Mouse (Mus musculus) CH12.LX (cell line): ENCODE data around the gene Nkap. TPM values are rescaled to one million over a fixed set of nuclear protein-coding genes. Genes with fewer than 3 reads are reported as not detected.
"Not testable (repeated sequence)": the region's sequence is repeated elsewhere in the genome, so short reads cannot be mapped to it uniquely, and the experiment has no call there.

ENCODE experiments used
- DNase-seq: peaks from one replicate; pipeline ENCODE4 v3.0.0-alpha.2; 2013; ENCODE audit errors: extremely low read depth
- H3K27ac ChIP-seq: 2 replicates; pipeline ENCODE4 v1.5.1; 2012; ENCODE audit warnings: low read depth, mild to moderate bottlenecking, control low read depth, moderate library complexity; ENCODE audit not compliant: insufficient read depth
- H3K27me3 ChIP-seq: replicated peaks from 2 replicates; pipeline ENCODE3; 2012; ENCODE audit warnings: inconsistent platforms
- H3K36me3 ChIP-seq, 2 experiments: replicated peaks in 1 of 2; 2 replicates each; pipeline versions ENCODE3 to v1.6.1; 2012; ENCODE audit warnings: inconsistent platforms in 1 of 2, low read length in 1 of 2, mild to moderate bottlenecking in 1 of 2, mixed read lengths in 1 of 2, moderate library complexity in 1 of 2; ENCODE audit not compliant: control insufficient read depth in 1 of 2, insufficient read depth in 1 of 2
- H3K4me1 ChIP-seq, 2 experiments: 2 replicates each; pipeline ENCODE4 v1.6.1; 2012; ENCODE audit warnings: inconsistent platforms in 1 of 2, moderate library complexity in 1 of 2; ENCODE audit not compliant: insufficient read depth in 2 of 2, control insufficient read depth in 1 of 2
- H3K4me2 ChIP-seq: 2 replicates; pipeline ENCODE4 v1.6.1; 2012; ENCODE audit warnings: low read depth, mild to moderate bottlenecking, control low read depth; ENCODE audit not compliant: poor library complexity, insufficient read depth, severe bottlenecking
- H3K4me3 ChIP-seq, 3 experiments: fragments of 150-350 bp in 1 of 3; sonication (generic) in 1 of 3; replicated peaks in 1 of 3; 2 replicates each; pipeline versions ENCODE3 to v1.5.1; 2011 to 2012; ENCODE audit warnings: low read depth in 2 of 3, low read length in 2 of 3, mild to moderate bottlenecking in 2 of 3, moderate library complexity in 2 of 3, control low read depth in 1 of 3, improper control_type of control experiment in 1 of 3, inconsistent platforms in 1 of 3, mixed read lengths in 1 of 3; ENCODE audit not compliant: poor library complexity in 1 of 3
- H3K79me2 ChIP-seq: replicated peaks from 2 replicates; pipeline ENCODE4 v1.6.1; 2012; ENCODE audit warnings: mild to moderate bottlenecking, moderate library complexity; ENCODE audit not compliant: control insufficient read depth, poor library complexity, insufficient read depth, severe bottlenecking; ENCODE audit errors: extremely low read depth
- H3K9ac ChIP-seq: 2 replicates; pipeline ENCODE4 v1.6.1; 2012; ENCODE audit warnings: low read depth, mild to moderate bottlenecking, control low read depth, moderate library complexity; ENCODE audit not compliant: insufficient read depth
- H3K9me3 ChIP-seq: replicated peaks from 2 replicates; pipeline ENCODE3; 2012; ENCODE audit warnings: low read length, inconsistent platforms, mixed read lengths
- BHLHE40 ChIP-seq: IDR thresholded peaks from 2 replicates; pipeline ENCODE4 v1.6.1; 2011; ENCODE audit warnings: mild to moderate bottlenecking, low read depth, low read length, improper control_type of control experiment
- CHD2 ChIP-seq: IDR thresholded peaks from 2 replicates; pipeline ENCODE4 v1.6.1; 2011; ENCODE audit warnings: low read length, improper control_type of control experiment
- CTCF ChIP-seq, 2 experiments: IDR thresholded peaks in 1 of 2; conservative IDR thresholded peaks in 1 of 2; 2 replicates each; pipeline ENCODE4 v1.5.1; 2011 to 2012; ENCODE audit warnings: low read depth in 2 of 2, low read length in 2 of 2, improper control_type of control experiment in 1 of 2, inconsistent platforms in 1 of 2, mild to moderate bottlenecking in 1 of 2, moderate library complexity in 1 of 2
- E2F4 ChIP-seq: IDR thresholded peaks from 2 replicates; pipeline ENCODE4 v1.6.1; 2011; ENCODE audit warnings: low read depth, low read length, improper control_type of control experiment; ENCODE audit not compliant: insufficient replicate concordance
- ELF1 ChIP-seq: IDR thresholded peaks from 2 replicates; pipeline ENCODE4 v1.6.1; 2014; ENCODE audit warnings: low read depth, mild to moderate bottlenecking, inconsistent platforms, low read length, improper control_type of control experiment
- EP300 ChIP-seq: IDR thresholded peaks from 2 replicates; pipeline ENCODE4 v1.6.1; 2011; ENCODE audit warnings: low read length, improper control_type of control experiment
- ETS1 ChIP-seq: conservative IDR thresholded peaks from 2 replicates; pipeline ENCODE4 v1.6.1; 2012; ENCODE audit warnings: low read depth, mild to moderate bottlenecking, inconsistent platforms, low read length, improper control_type of control experiment, moderate library complexity
- MAFK ChIP-seq: IDR thresholded peaks from 2 replicates; pipeline ENCODE4 v1.6.1; 2011; ENCODE audit warnings: low read length, improper control_type of control experiment; ENCODE audit not compliant: insufficient replicate concordance
- MYC ChIP-seq: IDR thresholded peaks from 2 replicates; pipeline ENCODE4 v1.6.1; 2011; ENCODE audit warnings: low read depth, mild to moderate bottlenecking, improper control_type of control experiment, low read length
- POLR2AphosphoS2 ChIP-seq: IDR thresholded peaks from 2 replicates; pipeline ENCODE4 v1.6.1; 2011; ENCODE audit warnings: low read depth, low read length, improper control_type of control experiment
- RAD21 ChIP-seq: IDR thresholded peaks from 2 replicates; pipeline ENCODE4 v1.6.1; 2011; ENCODE audit warnings: low read depth, mild to moderate bottlenecking, low read length, improper control_type of control experiment, moderate library complexity
- UBTF ChIP-seq: IDR thresholded peaks from 2 replicates; pipeline ENCODE4 v1.6.1; 2012; ENCODE audit warnings: low read depth, mild to moderate bottlenecking, inconsistent platforms, low read length, improper control_type of control experiment, moderate library complexity
- USF1 ChIP-seq: IDR thresholded peaks from 2 replicates; pipeline ENCODE4 v1.6.1; 2014; ENCODE audit warnings: low read depth, mild to moderate bottlenecking, inconsistent platforms, low read length, improper control_type of control experiment
- USF2 ChIP-seq: conservative IDR thresholded peaks from 2 replicates; pipeline ENCODE4 v1.6.1; 2011; ENCODE audit warnings: low read depth, low read length, improper control_type of control experiment
- ZMIZ1 ChIP-seq: IDR thresholded peaks from 2 replicates; pipeline ENCODE4 v1.6.1; 2012; ENCODE audit warnings: low read depth, mild to moderate bottlenecking, inconsistent platforms, low read length, improper control_type of control experiment
- ZNF384 ChIP-seq: IDR thresholded peaks from 2 replicates; pipeline ENCODE4 v1.6.1; 2012; ENCODE audit warnings: low read depth, low read length, improper control_type of control experiment, inconsistent platforms
- dilution Hi-C: fragments of 300-500 bp; cut with MboI; formaldehyde crosslinking; loops from 2 replicates; pipeline ENCODE4 v1.14.3; 2020; ENCODE audit warnings: low sequenced_read_pairs; ENCODE audit not compliant: extremely low pct_unique_long_range_greater_than_20kb, extremely low pct_ligation_motif_present
- in situ Hi-C: fragments of 300-500 bp; cut with MboI; formaldehyde crosslinking; loops from 3 replicates; pipeline ENCODE4 v1.14.3; 2019; ENCODE audit warnings: low sequenced_read_pairs, low pct_ligation_motif_present, low pct_unique_long_range_greater_than_20kb, mixed read lengths
- polyA plus RNA-seq: library from polyadenylated mRNA; unstranded; fragments of >175 nt; gene quantifications from 2 replicates; pipeline ENCODE4 v1.2.1, GENCODE M21; 2012; ENCODE audit warnings: low read depth; ENCODE audit not compliant: insufficient read length
- total RNA-seq, 2 experiments: library from RNA; depleted of rRNA; stranded (reverse); fragments of 300-350 nt in 1 of 2; fragments of >200 nt in 1 of 2; gene quantifications; 2 replicates each; pipeline ENCODE4 v1.2.3; 2012 to 2014

The Nkap gene
- total and polyA plus RNA-seq, 3 experiments, result 11.6 to 28.2 (median 19.4) TPM

- in situ Hi-C loops, result no loop called here
- Histone ChIP-seq H3K27me3 (no peaks in the 10 kb centered on the region), H3K27ac (peak overlapping the region; percentile 77), H3K4me3 (no peak overlapping the region), H3K4me2 (no peak overlapping the region; the same call in 1 of the 2 replicates), H3K4me1 (peaks cover 16 to 18% of the 10 kb centered on the region in 2 experiments), H3K9me3 (peaks cover 3% of the 10 kb centered on the region), H3K79me2 (no peaks in the 10 kb centered on the region), H3K36me3 (no peaks in the 10 kb centered on the region), H3K9ac (no peak overlapping the region)
- DNase-seq, result no peak
- TF ChIP-seq ELF1, result peak; percentile 35; the same call in 1 of the 2 replicates
- 0 out of 2 replicates have a peak, but pooled peaks have one; percentile 40 for TF ChIP-seq BHLHE40
- TF ChIP-seq UBTF, result no peak
- TF ChIP-seq MAFK, result no peak
- peak; percentile 34; the same call in 1 of the 2 replicates for TF ChIP-seq ZNF384
- TF ChIP-seq ETS1, result 0 out of 2 replicates have a peak, but pooled peaks have one; percentile 9
- dilution Hi-C loops, result no loop called here
These were observed 6.4 kb upstream of the Nkap start for GRCm38 (mm10) chrX:37120212-37120611.

- peaks cover 24% of the 10 kb centered on the region for H3K79me2 ChIP-seq
- TF ChIP-seq EP300 (no peak), POLR2AphosphoS2 (no peak), MYC (no peak), RAD21 (no peak), CHD2 (no peak), USF1 (no peak)
- H3K9me3 ChIP-seq, result peaks cover 3% of the 10 kb centered on the region
- no peak overlapping the region for H3K4me2 ChIP-seq
- peaks cover 0 to 2% of the 10 kb centered on the region in 2 experiments; a peak in 1 of 4 replicates for H3K4me1 ChIP-seq
- no peak overlapping the region for H3K4me3 ChIP-seq
- no peak overlapping the region for H3K9ac ChIP-seq
- no peak overlapping the region for H3K27ac ChIP-seq
- in situ Hi-C loops, result no loop called here
- no peaks in the 10 kb centered on the region for H3K27me3 ChIP-seq
- no peaks in the 10 kb centered on the region for H3K36me3 ChIP-seq
- DNase-seq, result no peak
- dilution Hi-C loops, result no loop called here
These were observed 1.1 kb upstream of the Nkap start for GRCm38 (mm10) chrX:37125511-37125910.

GRCm38 (mm10) chrX:37141732-37142131 lies 15.1 kb downstream of the Nkap start:
- H3K4me2 ChIP-seq, result no peak overlapping the region
- no peak for DNase-seq
- H3K4me1 ChIP-seq, result no peaks in the 10 kb centered on the region
- H3K9ac ChIP-seq, result no peak overlapping the region
- dilution Hi-C loops, result no loop called here
- no peaks in the 10 kb centered on the region for H3K9me3 ChIP-seq
- H3K79me2 ChIP-seq, result 0 out of 2 replicates have a peak, but pooled peaks cover 2% of the 10 kb centered on the region
- no peak for TF ChIP-seq UBTF
- no peak for TF ChIP-seq ZMIZ1
- no peak for TF ChIP-seq CTCF (conservative IDR thresholded peaks at IDR 0.05 in 1 of 2, IDR thresholded peaks at IDR 0.05 in 1 of 2; ENCODE audit: low read depth in 2 of 2, low read length in 2 of 2)
- no peak for TF ChIP-seq E2F4
- TF ChIP-seq BHLHE40, result no peak
- no peak for TF ChIP-seq USF2
- peaks cover 37 to 53% of the 10 kb centered on the region in 2 experiments for H3K36me3 ChIP-seq
- H3K4me3 ChIP-seq, result no peak overlapping the region
- no peaks in the 10 kb centered on the region for H3K27me3 ChIP-seq
- in situ Hi-C loops, result no loop called here
- no peak overlapping the region for H3K27ac ChIP-seq

GRCm38 (mm10) chrX:37144498-37144897 lies 17.9 kb downstream of the Nkap start:
- dilution Hi-C loops, H3K9me3 ChIP-seq, H3K4me2 ChIP-seq, H3K27me3 ChIP-seq, H3K27ac ChIP-seq, H3K4me1 ChIP-seq, H3K79me2 ChIP-seq, H3K9ac ChIP-seq, in situ Hi-C loops, DNase-seq, H3K4me3 ChIP-seq: not testable (repeated sequence)
- H3K36me3 ChIP-seq, result peaks cover 22 to 45% of the 10 kb centered on the region in 2 experiments
